Mouse (Mus musculus) lung, adult 2 months (tissue): ENCODE measurements around the gene Scml4. TPM values are rescaled to one million over a fixed set of nuclear protein-coding genes. Genes with fewer than 3 reads are reported as not detected.

ENCODE experiments used
- DNase-seq: peaks from one replicate; pipeline ENCODE4 v3.0.0; 2022
- H3K4me1 ChIP-seq: fragments of 200-500 bp; 2 replicates; pipeline ENCODE4 v1.6.1; 2011; ENCODE audit warnings: low read length; ENCODE audit not compliant: control insufficient read depth, insufficient read depth
- H3K4me3 ChIP-seq: fragments of 200-500 bp; replicated peaks from 2 replicates; pipeline ENCODE3; 2011; ENCODE audit warnings: low read depth, mild to moderate bottlenecking, control low read depth, low read length; ENCODE audit errors: extremely low read depth
- CTCF ChIP-seq: fragments of 200-500 bp; IDR thresholded peaks from 2 replicates; pipeline ENCODE4 v1.5.1; 2011; ENCODE audit warnings: mild to moderate bottlenecking, low read length, control low read depth; ENCODE audit not compliant: insufficient read depth
- POLR2A ChIP-seq: fragments of 200-500 bp; IDR thresholded peaks from 2 replicates; pipeline ENCODE4 v1.6.1; 2011; ENCODE audit warnings: low read depth, mild to moderate bottlenecking, control low read depth, low read length, borderline replicate concordance; ENCODE audit errors: extremely low read depth
- WGBS: fragments of 180-500 bp; shearing (Covaris S2); methylation state at CpG from one replicate; pipeline ENCODE4 v1.1.7; 2018; 5-methylcytosine and 5-hydroxymethylcytosine counted together
- polyA plus RNA-seq: library from polyadenylated mRNA; depleted of rRNA; stranded (reverse); fragments of >200 nt; gene quantifications from 2 replicates; pipeline ENCODE4 v1.2.3, GENCODE M21; 2012

The Scml4 gene
- polyA plus RNA-seq, 1 experiment = 3.1 TPM

DNA sequence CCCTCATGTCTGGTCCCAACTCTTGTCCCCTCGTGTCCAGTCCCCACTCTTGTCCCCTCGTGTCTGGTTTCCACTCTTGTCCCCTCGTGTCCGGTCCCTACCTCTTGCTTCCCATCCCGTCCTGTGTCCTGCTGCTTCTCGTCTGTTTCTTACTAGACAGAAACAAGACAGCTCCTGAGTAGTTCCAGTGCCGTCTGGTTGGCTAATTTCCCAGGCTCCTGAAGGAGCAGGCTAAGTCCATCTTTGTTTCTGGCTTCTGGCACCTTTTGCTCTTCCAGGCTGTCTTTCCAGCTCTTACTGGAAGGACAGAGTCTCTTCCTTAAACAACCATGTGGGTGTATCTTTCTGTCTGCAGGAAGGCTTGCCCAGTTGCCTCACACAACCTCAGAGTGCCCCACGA is 33.7 kb downstream of the Scml4 start:
- no peak for DNase-seq
- TF ChIP-seq POLR2A = no peak
- no peak for TF ChIP-seq CTCF
- H3K4me1 ChIP-seq = no peaks in the 10 kb centered on the region
- H3K4me3 ChIP-seq = no peak overlapping the region
- 63% methylated on average over 8 of the region's 8 CpGs for WGBS

DNA sequence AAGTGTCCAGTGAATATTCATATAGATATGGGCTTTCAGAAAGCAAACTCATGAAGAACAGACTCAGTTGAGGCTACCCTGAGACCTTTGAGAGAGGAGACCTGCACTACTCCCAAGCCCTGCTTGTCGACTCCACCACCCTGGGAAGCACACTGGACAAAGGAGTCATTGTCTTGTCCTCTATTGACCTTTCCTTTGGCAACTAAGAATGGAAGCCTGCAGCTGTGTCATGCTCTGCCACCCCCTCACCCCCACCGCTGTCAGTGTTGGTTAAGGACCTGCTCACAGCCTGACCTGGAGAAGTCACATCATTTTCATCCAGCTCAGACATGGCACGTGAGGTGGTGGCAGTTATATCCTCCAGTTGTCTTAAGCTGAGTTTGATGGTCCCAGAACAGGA is 34.1 kb downstream of the Scml4 start:
- no peak for TF ChIP-seq CTCF
- no peak for TF ChIP-seq POLR2A
- no peak for DNase-seq
- no peak overlapping the region for H3K4me3 ChIP-seq
- H3K4me1 ChIP-seq = no peaks in the 10 kb centered on the region
- 54% methylated on average over 3 of the region's 3 CpGs for WGBS

DNA sequence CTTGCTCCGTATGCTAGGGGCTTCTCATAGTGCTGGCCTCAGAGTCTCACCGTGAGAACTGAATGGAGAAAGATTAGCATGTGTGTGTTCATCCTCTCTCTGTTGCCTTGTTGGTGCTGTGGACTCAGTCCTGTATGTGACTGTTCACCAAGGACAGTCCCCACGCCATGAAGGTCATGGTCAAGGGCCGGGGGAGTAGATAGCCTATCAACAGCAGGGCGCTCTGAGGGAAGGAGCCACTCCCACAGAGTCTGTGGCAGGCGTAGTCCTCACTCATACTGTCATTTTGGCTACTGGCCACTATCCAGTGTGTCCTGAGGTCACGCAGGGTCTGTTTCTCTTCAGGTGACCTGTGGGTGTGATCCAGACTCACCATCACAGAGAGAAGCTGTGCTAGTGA is 34.5 kb downstream of the Scml4 start:
- no peaks in the 10 kb centered on the region for H3K4me1 ChIP-seq
- whole genome bisulfite sequencing = 75% methylated on average over 7 of the region's 7 CpGs
- TF ChIP-seq CTCF (no peak), POLR2A (no peak)
- H3K4me3 ChIP-seq = no peak overlapping the region
- DNase-seq = no peak

DNA sequence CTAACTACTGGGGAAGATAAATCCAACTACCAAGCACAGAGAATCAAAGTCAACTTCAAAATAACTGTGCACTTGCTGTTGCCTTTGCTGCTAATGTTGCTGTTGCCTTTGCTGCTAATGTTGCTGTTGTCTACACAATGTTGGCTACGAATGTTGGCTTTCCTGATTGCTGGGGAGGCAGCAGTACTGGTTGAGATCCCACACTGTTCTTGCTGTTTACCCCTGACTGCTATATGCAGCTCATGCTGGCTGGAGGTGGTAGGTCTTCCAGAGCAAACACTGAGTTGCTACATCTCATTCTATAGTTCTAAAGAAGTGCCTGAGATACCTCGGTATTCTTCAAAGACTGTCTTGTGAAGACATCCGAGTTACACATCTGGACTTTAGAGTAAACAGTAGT is 36.5 kb downstream of the Scml4 start:
- H3K4me1 ChIP-seq = no peaks in the 10 kb centered on the region
- TF ChIP-seq POLR2A (no peak), CTCF (no peak)
- DNase-seq = no peak
- H3K4me3 ChIP-seq = no peak overlapping the region
- WGBS = 77% methylated on average over 3 of the region's 3 CpGs

DNA sequence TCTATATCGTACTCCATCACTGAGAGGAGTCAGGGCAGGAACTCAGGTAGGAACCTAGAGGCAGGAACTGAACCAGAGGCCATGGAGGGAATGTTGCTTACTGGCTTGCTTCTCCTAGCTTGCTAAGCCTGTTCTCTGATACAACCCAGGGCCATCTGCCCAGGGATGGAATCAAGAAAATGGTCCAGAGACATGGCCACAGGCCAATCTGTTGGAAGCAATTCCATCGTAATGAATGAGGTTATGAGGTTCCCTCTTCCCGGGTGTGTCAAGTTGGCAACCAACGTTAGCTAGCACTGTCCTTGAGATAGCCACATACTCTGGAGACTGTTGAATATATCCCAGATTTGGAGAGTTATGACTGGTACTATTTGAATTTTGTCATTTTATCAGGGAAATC is 37.0 kb downstream of the Scml4 start:
- TF ChIP-seq POLR2A (no peak), CTCF (no peak)
- H3K4me1 ChIP-seq = no peaks in the 10 kb centered on the region
- DNase-seq = no peak
- WGBS = 43% methylated on average over 4 of the region's 4 CpGs
- no peak overlapping the region for H3K4me3 ChIP-seq

DNA sequence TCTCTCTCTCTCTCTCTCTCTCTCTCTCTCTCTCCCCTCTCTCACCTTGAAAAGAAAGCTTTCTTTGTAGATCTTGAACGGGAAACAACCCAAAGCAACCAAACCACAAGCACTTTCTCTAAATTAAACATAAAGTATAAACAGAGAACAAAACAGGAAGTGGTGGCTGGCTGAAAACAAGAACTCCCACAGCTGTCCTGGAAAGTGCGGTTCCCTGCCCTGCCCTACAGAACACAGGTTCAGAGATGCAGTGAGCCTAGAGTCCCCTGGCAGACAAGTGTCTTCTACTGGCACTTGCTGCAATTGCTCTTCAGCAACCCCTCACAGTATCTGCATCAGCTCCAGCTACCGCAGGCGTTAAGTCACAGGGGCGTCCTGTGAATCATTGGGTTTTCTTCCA is 37.5 kb downstream of the Scml4 start:
- no peak for TF ChIP-seq CTCF
- TF ChIP-seq POLR2A = no peak
- no peak for DNase-seq
- 50% methylated on average over 5 of the region's 5 CpGs for whole genome bisulfite sequencing
- Histone ChIP-seq H3K4me1 (no peaks in the 10 kb centered on the region), H3K4me3 (no peak overlapping the region)

DNA sequence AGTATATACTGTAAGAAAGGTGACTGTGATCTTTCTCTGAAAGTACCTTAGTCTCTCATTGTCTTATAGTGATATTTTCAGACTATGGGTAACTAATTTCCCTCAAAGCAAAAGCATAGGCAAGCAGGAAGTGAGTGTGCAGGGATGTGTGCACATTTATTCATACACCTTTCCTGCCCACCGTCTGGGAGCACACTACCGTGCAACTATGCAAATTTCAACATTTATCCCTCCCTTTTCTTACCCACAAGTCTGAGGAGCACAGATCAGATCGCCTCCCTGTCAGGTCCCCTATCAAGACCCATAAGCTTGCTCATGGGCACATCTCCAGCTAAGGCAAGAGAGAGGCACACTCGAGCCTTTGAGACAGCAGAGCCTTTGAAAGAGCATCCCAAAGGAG is 41.2 kb downstream of the Scml4 start:
- TF ChIP-seq CTCF (no peak), POLR2A (no peak)
- Histone ChIP-seq H3K4me1 (no peaks in the 10 kb centered on the region), H3K4me3 (no peak overlapping the region)
- 47% methylated on average over 4 of the region's 4 CpGs for whole genome bisulfite sequencing
- no peak for DNase-seq

DNA sequence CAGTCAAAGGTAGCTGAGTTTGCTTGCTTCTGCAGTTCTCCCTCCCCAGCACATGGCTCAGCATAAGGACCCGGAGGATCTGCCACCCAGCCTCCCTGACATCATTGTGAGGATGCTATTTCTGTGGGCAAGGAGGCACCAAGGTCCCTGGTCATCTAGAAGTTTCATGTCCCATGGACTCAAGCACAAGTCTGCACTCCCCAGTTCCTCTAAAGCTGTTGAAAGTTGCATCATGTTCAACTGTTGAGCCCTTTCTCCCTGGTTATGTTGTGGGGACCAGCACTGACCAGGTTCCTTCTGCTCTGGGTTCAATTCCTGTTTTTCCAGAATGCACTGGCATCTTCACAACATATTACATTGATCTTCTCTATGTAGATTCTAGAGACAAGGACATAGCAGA is 42.9 kb downstream of the Scml4 start:
- Histone ChIP-seq H3K4me1 (no peaks in the 10 kb centered on the region), H3K4me3 (no peak overlapping the region)
- TF ChIP-seq CTCF (no peak), POLR2A (no peak)
- no peak for DNase-seq
- WGBS = 71% methylated on average over 1 of the region's 1 CpGs

DNA sequence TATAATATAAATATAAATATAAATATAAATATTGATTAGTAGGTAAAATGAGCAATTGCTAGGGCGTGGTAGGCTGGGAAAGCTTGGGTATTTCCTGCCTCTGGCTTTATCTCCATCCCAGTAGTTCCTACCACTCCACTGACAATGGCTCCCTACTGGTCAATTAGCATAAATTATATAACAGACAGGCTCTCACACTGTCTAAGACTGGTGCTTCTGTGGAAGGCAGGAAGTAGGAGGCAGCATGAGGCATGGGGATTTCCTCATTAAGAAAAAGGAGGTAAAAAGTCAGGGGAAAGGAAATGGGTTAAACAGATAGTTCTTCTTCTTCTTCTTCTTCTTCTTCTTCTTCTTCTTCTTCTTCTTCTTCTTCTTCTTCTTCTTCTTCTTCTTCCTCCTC is 48.4 kb downstream of the Scml4 start:
- TF ChIP-seq POLR2A (no peak), CTCF (no peak)

DNA sequence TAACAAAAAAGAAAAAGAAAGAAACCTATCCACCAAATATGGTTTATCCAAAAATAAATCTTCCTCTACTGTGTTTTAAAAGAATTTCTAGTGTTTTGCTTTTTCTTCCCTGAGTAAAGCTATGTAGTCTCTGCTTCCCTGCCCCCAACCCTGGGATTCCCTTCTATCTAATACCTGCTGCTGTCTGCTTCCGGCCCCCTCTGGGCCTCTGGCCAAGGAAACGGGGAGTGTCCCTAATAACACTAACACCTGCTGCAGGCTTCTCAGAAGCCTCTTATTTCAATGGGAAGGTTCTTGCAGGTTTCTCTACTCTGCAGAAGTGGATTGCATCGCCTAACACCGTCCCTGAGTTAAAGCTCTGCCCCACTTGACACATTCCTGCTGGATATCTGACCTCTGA is 50.4 kb downstream of the Scml4 start:
- DNase-seq = no peak
- WGBS = 25% methylated on average over 4 of the region's 4 CpGs
- Histone ChIP-seq H3K4me1 (no peaks in the 10 kb centered on the region; the same call in 1 of the 2 replicates), H3K4me3 (no peak overlapping the region)
- no peak for TF ChIP-seq POLR2A
- no peak for TF ChIP-seq CTCF

More for the DNA sequence above, 48.4 kb downstream of the Scml4 start:
- WGBS = 70% methylated on average over 1 of the region's 1 CpGs
- no peak for DNase-seq
- Histone ChIP-seq H3K4me1 (no peaks in the 10 kb centered on the region; the same call in 1 of the 2 replicates), H3K4me3 (no peak overlapping the region)
